In the genomic region with DNA sequence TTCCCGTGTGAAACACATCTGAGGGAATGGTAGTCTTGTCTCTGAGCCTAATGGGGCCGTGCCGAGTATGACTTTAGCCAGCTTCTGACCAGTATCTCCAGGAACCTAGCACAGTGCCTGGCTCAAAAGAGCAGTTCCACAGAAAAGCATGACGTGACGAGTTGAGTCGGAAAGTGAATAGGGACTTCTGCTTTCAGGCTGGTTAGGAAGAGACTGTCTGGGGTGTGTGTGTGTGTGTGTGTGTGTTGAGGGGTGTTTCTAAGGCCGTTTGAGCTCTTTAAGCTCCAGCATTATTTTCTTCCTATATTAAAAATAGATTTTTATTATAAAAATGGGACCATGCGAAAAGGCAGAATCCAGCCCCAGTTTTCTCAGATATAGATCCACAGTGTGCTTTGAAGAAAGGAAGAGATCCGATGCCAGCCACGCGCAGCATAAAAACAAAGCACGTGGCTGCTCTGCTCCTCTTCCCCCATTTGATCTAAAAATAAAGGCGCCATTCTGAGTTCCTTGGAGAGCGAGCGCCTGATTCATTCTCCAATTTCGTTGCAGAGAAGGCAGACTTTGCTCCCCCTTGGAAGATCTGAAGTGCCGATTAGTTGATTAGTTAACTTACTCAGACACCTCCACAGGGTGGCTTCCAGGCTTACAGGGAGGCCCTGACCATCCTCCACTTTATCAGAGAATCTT, we compare ENCODE assay signal across 19 mouse cellular contexts.
DNase-seq lines count a peak whose midpoint lies in the region; ATAC-seq and TF ChIP-seq lines count a peak whose summit lies in the region.
"Had no signal": no experiment of that assay in that cellular context is flagged by ENCODE, and none has a peak within 500 bp of the region (broad histone marks: within the 10 kb centered on the region; RNA-seq: fewer than 3 reads in every experiment).

No protein-coding gene starts in this region.

- no peak for ATAC-seq in midbrain, embryonic 15.5 days (replicated peaks)
- ATAC-seq: forebrain, embryonic 14.5 days; intestine, embryonic 16.5 days; midbrain, embryonic 16.5 days had no signal

- peak; percentile 51 to 65 for DNase-seq in layer of hippocampus, adult 18-20 months (ENCODE audit: low spot score in 2 of 2)
- DNase-seq in layer of hippocampus, postnatal 25 days (ENCODE audit: extremely low spot score in 1 of 2, low spot score in 1 of 2): no peak
- peak; percentile 31 to 62 for DNase-seq in layer of hippocampus, adult 2 months (ENCODE audit: low spot score in 2 of 2)
- peak; percentile 77 to 96 for DNase-seq in left cerebral cortex, postnatal 25 days (ENCODE audit: low spot score in 2 of 2)
- DNase-seq in right cerebral cortex, postnatal 4 days: peak; percentile 46
- no peak for DNase-seq in cerebellum, postnatal 36 days
- no peak for DNase-seq in adrenal gland, adult 18-20 months (ENCODE audit: low spot score in 2 of 2)
- DNase-seq: adrenal gland, adult 8-10 months; cerebellum, adult 9-10 months; kidney, postnatal 10 days; liver, embryonic 13.5 days; thymus, adult 18-20 months had no signal

- intact Hi-C loops in left cerebral cortex, postnatal 25 days (cut with DNase I): loop anchor here (1.0 to 5.0 kb wide), 2 partner anchors 20 to 97 kb away; no protein-coding TSS in a partner anchor

- no peaks in the 10 kb centered on the region for H3K9me3 ChIP-seq in midbrain, embryonic 15.5 days
- H3K9me3 ChIP-seq: limb, embryonic 10.5 days; liver, embryonic 13.5 days had no signal

- H3K4me2 ChIP-seq in midbrain, embryonic 15.5 days: no peak overlapping the region
- H3K4me2 ChIP-seq: hindbrain, embryonic 12.5 days; liver, embryonic 13.5 days had no signal

- peaks cover 12% of the 10 kb centered on the region for H3K4me1 ChIP-seq in midbrain, embryonic 15.5 days
- H3K4me1 ChIP-seq: limb, embryonic 10.5 days; liver, embryonic 13.5 days had no signal

- H3K27me3 ChIP-seq in midbrain, embryonic 15.5 days (replicated peaks): no peaks in the 10 kb centered on the region; the same call in 1 of the 2 replicates
- H3K27me3 ChIP-seq: hindbrain, embryonic 12.5 days had no signal

- H3K9ac ChIP-seq in midbrain, embryonic 15.5 days: no peak overlapping the region
- H3K9ac ChIP-seq: hindbrain, embryonic 12.5 days; liver, embryonic 13.5 days had no signal

- no peak overlapping the region for H3K4me3 ChIP-seq in layer of hippocampus, adult 2 months
- H3K4me3 ChIP-seq in midbrain, embryonic 15.5 days: no peak overlapping the region
- H3K4me3 ChIP-seq: hindbrain, embryonic 12.5 days; limb, embryonic 10.5 days; liver, embryonic 13.5 days had no signal

- 68% methylated on average over 17 of the region's 17 CpGs for WGBS in midbrain, embryonic 15.5 days

- no peaks in the 10 kb centered on the region for H3K36me3 ChIP-seq in midbrain, embryonic 15.5 days (replicated peaks)
- H3K36me3 ChIP-seq: G1E; hindbrain, embryonic 12.5 days; limb, embryonic 10.5 days; liver, embryonic 13.5 days had no signal

- TF ChIP-seq CTCF in layer of hippocampus, adult 2 months (conservative IDR thresholded peaks at IDR 0.05): no peak

- H3K27ac ChIP-seq in layer of hippocampus, adult 2 months: peak overlapping the region; percentile 61
- no peak overlapping the region for H3K27ac ChIP-seq in midbrain, embryonic 15.5 days
- H3K27ac ChIP-seq: hindbrain, embryonic 12.5 days; limb, embryonic 10.5 days; liver, embryonic 13.5 days had no signal

Comparison
In these comparisons a context has a peak if more than half of its experiments do, and no peak if none do; other contexts are left out.
1. DNase-seq: peak in layer of hippocampus, adult 18-20 months (2 of 2), layer of hippocampus, adult 2 months (2 of 2), left cerebral cortex, postnatal 25 days (2 of 2) and right cerebral cortex, postnatal 4 days (single experiment); none in layer of hippocampus, postnatal 25 days (0 of 2), cerebellum, postnatal 36 days (0 of 2) and adrenal gland, adult 18-20 months (0 of 2).